Mouse (Mus musculus) layer of hippocampus, postnatal 14 days (tissue): ENCODE results near the gene Apbb2. TPM values are rescaled to one million over a fixed set of nuclear protein-coding genes. Genes with fewer than 3 reads are reported as not detected.
A peak's percentile ranks its signal among the peaks of the same experiment; 100 is the strongest.
"Not testable (repeated sequence)": the region's sequence is repeated elsewhere in the genome, so short reads cannot be mapped to it uniquely, and the experiment has no call there.

Source experiments
- DNase-seq, 2 experiments: peaks; one replicate each; pipeline ENCODE4 v3.0.0; 2021 to 2022; ENCODE audit warnings: low spot score in 2 of 2, mixed read lengths in 1 of 2
- total RNA-seq, 2 experiments: library from RNA; stranded (reverse); gene quantifications; 2 replicates each; pipeline ENCODE4 v1.2.3; 2021

Apbb2 gene
- total RNA-seq, 2 experiments from 2014 or later, result 63.0 to 68.4 TPM

- DNase-seq, result no peak
These were observed 302.8 kb downstream of the Apbb2 start for GRCm38 (mm10) chr5:66315791-66316190.

DNA sequence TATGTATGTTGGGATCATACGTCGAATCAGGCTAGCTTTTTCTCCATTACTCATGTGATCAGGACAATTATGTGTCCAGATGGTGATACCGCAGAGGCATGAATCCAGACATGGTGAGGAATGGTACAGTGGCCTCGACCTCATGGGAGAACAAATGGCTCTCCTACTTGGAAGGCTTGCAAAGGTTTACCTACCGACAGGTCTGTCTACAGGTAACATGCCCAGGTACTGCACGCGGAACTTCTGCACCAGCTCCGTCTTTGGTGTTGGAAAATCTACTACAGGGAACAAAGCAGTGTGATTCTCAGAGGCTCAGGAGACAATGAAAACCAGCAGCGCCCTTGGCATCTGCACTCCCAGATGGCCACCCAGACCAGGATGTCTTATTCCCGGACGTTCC is 307.8 kb downstream of the Apbb2 start:
- DNase-seq, result no peak

DNA sequence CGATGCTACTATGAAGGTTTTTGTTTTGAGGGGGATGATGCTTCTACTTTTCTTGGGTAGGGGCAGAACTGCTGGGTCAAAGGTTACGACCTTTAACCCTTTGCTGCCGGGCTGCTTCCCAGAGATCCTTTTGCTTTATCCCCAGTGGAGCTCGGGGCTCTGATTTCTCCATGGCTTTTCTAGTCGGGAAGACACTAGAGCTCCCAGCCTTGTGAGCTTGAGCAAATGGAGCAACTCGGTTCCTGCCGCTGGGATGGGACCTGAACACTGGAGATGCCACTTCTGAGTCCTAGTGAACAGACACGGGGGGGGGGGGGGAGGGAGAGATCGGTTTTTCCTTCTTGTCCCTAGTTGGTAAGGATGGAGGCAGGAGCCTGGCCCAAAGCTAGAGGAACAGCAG is 308.3 kb downstream of the Apbb2 start:
- DNase-seq, result no peak

DNA sequence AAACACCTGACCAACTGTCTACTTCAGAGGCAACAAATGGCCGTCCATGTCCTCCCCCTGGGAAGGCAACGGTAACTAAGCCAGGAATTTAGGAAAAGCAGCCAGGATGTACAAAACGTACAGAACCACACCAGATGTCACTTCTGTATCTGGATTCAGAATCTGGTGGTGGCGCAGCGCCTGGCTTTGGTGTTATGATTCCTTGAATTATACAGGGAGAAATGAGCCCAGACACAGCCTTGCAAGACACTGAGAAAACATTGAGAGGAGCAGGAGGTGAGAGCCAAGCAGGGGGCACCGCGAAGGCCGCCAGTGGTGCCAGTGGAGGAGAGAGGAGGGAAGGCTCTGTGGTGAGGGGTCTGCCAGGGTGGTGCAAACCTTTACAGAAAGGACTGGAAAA is 313.1 kb downstream of the Apbb2 start:
- DNase-seq, result peak in 1 of 2 experiments; percentile 69

DNA sequence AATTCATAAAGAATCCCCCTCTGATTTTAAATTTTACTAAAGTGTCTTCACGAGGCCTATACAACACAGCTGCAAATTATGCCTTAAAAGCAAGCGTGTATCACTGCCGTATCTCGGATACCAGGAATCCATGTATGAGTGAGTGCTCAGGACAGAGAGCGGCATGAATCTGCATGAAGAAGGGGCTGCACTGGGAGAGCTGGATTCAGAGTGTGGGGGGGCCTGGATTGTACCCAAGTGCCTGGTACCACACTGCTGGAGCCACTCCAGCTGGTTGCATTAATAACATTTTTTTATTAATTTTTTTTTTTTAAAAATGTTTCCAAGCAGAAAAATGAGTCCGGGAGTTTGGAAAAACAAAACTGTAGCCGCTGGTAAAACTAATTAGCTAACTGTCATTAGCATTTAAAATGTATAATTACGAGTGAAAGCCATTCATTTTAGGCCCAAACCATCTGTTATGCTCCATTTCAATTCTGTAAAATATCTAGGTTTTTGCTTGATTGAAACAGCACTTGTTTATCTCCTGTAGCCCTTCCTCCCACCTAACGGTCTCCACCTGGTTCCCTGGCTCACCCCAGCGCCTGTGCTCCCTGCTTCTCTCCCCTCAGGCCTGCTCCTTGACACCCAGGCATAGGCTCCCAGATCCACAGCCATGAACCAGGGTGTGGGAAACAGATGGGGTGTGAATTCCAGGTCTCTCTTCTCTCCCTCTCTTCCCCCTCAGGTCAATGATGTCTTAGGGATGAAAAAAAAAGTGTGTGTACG is 314.1 kb downstream of the Apbb2 start:
- DNase-seq, result no peak

DNA sequence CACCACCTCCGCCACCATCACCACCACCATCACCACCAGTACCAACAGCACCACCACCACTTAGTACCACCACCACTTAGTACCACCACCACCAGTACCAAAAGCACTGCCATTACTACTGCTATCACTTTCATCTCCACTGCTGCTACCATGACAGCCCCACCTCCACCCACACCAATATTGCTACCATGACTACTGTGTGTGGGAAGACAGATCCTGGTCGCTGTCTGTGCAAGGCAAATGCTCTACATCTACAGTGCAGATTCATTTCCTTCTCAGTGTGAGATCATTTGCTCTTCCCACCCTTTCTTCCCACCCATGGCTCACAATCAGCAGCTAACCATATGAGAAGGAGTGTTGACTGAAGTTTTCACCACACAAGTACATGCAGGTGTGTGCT is 315.7 kb downstream of the Apbb2 start:
- DNase-seq, result peak in 1 of 2 experiments; percentile 71

DNA sequence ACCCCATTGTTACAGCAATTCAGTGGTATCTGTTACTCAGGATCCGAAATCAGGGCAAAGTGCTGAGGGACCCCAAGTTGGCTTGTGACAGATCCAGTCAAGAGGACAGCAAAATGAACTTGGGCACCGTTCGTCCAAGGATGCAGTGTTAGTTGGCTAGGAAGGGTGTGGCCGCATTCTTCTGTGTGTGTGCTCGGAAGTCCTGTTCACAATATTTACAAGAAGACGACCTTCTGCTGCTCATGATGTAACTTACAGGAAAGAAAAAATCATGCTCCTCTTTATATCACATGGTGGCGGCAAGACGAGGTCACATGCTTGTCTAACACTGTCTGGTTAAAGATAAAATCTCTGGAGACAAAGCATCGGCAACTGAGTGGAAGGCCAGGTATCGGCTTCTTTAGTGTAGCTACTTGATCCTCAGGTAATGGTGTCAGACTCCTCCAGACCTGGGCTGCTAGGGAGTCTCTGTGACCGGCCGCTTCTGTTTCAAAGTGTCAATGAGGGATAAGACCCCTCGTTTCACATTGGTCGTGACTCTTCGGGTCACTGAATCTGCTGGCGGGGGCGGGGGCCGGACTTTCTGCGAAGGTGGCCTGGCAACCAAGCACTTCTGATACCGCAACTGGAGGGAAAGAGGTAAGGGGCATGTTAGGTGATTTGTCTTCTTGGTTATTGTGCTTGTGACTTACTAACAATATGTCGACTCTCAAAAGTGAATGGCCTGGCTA is 316.3 kb downstream of the Apbb2 start:
- no peak for DNase-seq

GRCm38 (mm10) chr5:66300576-66300975 is 318.0 kb downstream of the Apbb2 start:
- no peak for DNase-seq

- no peak for DNase-seq
These were observed 319.7 kb downstream of the Apbb2 start for GRCm38 (mm10) chr5:66298856-66299255.

- no peak for DNase-seq
These were observed 322.5 kb downstream of the Apbb2 start for GRCm38 (mm10) chr5:66296116-66296515.

GRCm38 (mm10) chr5:66294952-66295351 is 323.6 kb downstream of the Apbb2 start:
- DNase-seq, result no peak

DNA sequence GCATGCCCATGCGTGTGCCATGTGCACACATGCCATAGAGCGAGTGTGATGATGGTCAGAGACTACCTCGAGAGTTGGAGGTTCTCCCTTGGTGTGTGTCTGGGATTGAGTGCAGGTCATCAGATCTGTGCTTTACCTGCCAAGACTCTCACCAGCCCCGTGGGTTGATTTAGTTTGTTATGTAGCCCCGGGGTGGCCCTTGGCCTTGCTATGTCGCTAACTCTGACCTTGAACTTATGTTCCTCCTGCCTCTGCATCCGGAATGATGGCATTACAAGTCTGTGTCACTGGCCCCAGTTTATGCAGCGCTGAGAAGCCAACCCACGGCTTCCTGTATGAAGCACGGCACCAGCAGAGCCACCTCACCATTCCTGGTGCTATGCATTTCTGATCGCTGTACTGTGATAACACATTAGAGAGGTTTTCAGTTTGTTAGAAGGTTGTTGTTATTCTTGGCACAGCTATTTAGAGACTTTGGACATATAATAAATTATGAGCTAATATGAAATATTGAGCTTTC is 324.4 kb downstream of the Apbb2 start:
- no peak for DNase-seq

- no peak for DNase-seq
These were observed 337.8 kb downstream of the Apbb2 start for GRCm38 (mm10) chr5:66280742-66281141.

- DNase-seq, result no peak
These were observed 338.9 kb downstream of the Apbb2 start for GRCm38 (mm10) chr5:66279650-66280049.

GRCm38 (mm10) chr5:66274417-66274816 is 344.2 kb downstream of the Apbb2 start:
- no peak for DNase-seq

GRCm38 (mm10) chr5:66271141-66271540 is 347.4 kb downstream of the Apbb2 start:
- no peak for DNase-seq

DNA sequence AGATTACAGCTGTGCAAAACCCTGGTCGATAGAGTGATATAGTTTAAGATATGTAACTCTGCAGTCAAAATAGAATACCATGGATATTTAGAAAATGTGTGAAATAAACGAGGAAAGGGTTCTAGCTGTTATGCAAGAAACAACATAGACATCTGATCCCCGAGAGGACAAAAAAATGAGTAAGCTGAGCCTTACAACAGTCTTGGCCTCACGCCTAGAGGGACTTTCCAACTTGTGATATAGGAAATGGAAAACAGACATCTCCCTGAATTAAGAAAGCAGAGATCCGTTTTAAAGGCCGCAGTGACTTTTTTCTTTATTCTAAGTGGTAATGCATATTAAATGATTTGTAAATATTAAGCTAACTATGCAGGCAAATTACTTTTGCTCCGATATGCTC is 349.0 kb downstream of the Apbb2 start:
- no peak for DNase-seq

- no peak for DNase-seq
These were observed 355.2 kb downstream of the Apbb2 start for GRCm38 (mm10) chr5:66263398-66263797.

DNA sequence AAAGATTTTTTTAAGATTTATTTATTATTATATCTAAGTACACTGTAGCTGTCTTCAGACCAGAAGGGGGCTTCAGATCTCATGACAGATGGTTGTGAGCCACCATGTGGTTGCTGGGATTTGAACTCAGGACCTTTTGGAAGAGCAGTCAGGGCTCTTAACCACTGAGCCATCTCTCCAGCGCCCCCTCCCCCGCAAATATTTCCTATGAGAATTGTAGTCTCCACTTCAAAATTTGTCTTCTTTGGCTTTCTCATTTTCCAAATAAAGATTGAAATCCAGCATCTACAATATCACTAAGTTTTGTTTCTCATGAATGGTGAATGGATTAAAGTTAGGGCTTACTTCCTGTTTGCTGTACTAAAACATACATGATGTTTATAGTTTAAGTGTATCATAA is 356.1 kb downstream of the Apbb2 start:
- no peak for DNase-seq

DNA sequence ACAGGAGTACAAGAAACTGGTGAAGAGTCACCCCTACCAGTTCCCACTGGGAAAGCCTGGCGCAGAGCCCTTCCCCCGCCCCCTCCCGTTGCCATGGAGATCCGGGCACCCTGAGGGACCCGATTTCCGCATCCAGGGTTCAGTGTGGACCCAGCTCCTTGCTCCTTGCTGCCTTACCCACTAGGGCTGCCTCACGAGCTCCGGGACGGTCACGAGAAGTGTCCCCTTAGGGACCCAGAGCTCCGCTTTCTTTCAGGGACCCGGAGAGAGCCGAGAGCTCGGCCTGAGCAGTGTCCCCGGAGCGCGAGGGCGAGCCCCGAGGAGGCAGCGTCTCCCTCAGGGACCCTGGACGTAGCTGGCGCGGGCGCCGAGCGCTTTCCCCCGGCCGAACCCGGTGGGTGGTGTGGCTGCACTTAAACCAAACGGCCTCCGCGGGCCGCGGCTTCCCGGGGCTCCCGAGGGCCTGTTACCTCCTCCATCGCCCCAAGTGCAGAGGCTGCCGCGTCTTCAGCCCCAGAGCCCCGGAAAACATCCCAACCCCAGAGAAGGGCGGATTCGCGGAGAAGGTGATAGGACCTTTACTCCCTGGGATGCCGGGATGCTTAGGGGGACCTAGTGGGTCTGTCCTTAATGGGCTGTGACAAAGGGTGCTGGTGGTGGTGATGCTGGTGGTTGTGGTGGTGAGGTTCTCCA is 358.7 kb downstream of the Apbb2 start, which contains the start of gene Nsun7:
Gene Nsun7 (plus strand): TSS at position 142 of the 693 bp plus-strand sequence.
- peak; percentile 85 to 86 for DNase-seq

DNA sequence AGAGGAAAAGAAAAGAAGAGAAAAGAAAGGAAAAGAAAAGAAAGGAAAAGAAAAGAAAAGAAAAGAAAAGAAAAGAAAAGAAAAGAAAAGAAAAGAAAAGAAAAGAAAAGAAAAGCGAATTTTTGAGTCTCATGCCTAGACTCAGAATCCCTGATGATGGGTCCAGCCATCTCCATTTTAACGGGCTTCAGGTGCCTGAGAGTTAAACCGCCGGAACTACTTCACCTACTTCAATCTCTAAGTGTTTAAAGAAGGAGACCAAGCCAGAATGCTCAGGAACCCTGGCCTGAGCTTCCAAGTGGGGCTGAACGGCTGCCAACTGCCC is 359.2 kb downstream of the Apbb2 start:
- not testable (repeated sequence) for DNase-seq

DNA sequence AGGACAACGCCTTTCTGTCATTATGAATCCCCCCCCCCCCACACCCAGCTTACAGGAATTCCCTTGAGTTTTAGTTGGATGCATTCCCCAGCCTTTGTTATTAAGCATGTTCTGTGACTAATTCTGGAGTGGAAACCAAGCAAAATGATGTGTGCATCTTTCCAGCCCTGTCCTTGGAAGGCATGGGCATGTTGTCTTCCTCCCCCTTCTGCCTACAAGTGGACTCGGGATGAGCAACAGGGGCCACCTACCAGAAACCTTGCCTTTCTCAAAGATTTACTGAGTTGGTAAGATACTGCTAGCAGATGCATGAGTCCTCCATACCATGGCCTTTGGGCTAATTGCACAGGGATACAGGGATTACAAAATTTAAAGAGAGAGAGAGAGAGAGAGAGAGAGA is 359.6 kb downstream of the Apbb2 start:
- no peak for DNase-seq
